Mouse (Mus musculus): ENCODE measurements at regions not wholly inside any gene's neighbourhood (a gene's known extent, or its start where the extent isn't known, plus 50 kb on each side); places are given as distances from the start of the nearest gene placed in this dataset.

GRCm38 (mm10) chr3:126295932-126296331 lies 67.6 kb upstream of the Arsj start:
- no peak for DNase-seq

GRCm38 (mm10) chr3:126299257-126299656 lies 64.2 kb upstream of the Arsj start:
- no peak for DNase-seq

- DNase-seq, result no peak
Measured at GRCm38 (mm10) chr3:126308303-126308702, 55.2 kb upstream of the Arsj start.
